21 mouse cellular contexts compared by ENCODE assay signal in genomic region chr10:31212778-31213454, GRCm38 (mm10).
A peak's percentile ranks its signal among the peaks of the same experiment; 100 is the strongest.
DNase-seq lines count a peak whose midpoint lies in the region; ATAC-seq and TF ChIP-seq lines count a peak whose summit lies in the region.
"Had no signal": no experiment of that assay in that cellular context is flagged by ENCODE, and none has a peak within 500 bp of the region (broad histone marks: within the 10 kb centered on the region; RNA-seq: fewer than 3 reads in every experiment).

No protein-coding gene starts in this region.

- no peak overlapping the region for H3K27ac ChIP-seq in kidney, embryonic 14.5 days (ENCODE audit: low read depth, low read length)
- no peak overlapping the region for H3K27ac ChIP-seq in kidney, adult 2 months (ENCODE audit: insufficient read depth, low read depth, low read length)
- no peak overlapping the region for H3K27ac ChIP-seq in kidney, embryonic 15.5 days
- no peak overlapping the region for H3K27ac ChIP-seq in kidney, postnatal 0 days

- peak; percentile 69 for ATAC-seq in kidney, embryonic 14.5 days (ENCODE audit: low FRiP score, low TSS enrichment)
- ATAC-seq in kidney, embryonic 15.5 days (replicated peaks; ENCODE audit: low FRiP score): peak; percentile 78
- ATAC-seq in kidney, postnatal 0 days (replicated peaks; ENCODE audit: low FRiP score, low read depth): no peak
- ATAC-seq: activated CD4-positive, CD25-positive, alpha-beta regulatory T cell, adult 4 months; CD4-positive, CD25-positive, alpha-beta regulatory T cell, adult 4 months; Patski had no signal

- TF ChIP-seq POLR2A in kidney, adult 2 months (IDR thresholded peaks at IDR 0.05; ENCODE audit: low read depth, low read length): no peak

- H3K36me3 ChIP-seq in kidney, embryonic 14.5 days (ENCODE audit: control insufficient read depth, insufficient read depth, low read length): no peaks in the 10 kb centered on the region
- no peaks in the 10 kb centered on the region for H3K36me3 ChIP-seq in kidney, adult 2 months (ENCODE audit: control insufficient read depth, insufficient read depth, low read length)
- no peaks in the 10 kb centered on the region for H3K36me3 ChIP-seq in kidney, embryonic 15.5 days
- H3K36me3 ChIP-seq in kidney, postnatal 0 days (ENCODE audit: insufficient read depth, low read length): no peaks in the 10 kb centered on the region
- H3K36me3 ChIP-seq: G1E had no signal

- no peaks in the 10 kb centered on the region for H3K9me3 ChIP-seq in kidney, embryonic 14.5 days (ENCODE audit: control insufficient read depth, low read length)
- no peaks in the 10 kb centered on the region for H3K9me3 ChIP-seq in kidney, embryonic 15.5 days (replicated peaks)
- H3K9me3 ChIP-seq in kidney, postnatal 0 days (replicated peaks; ENCODE audit: low read length): no peaks in the 10 kb centered on the region
- H3K9me3 ChIP-seq: G1E had no signal

- H3K4me3 ChIP-seq in kidney, embryonic 14.5 days (ENCODE audit: low read length): no peak overlapping the region
- no peak overlapping the region for H3K4me3 ChIP-seq in kidney, adult 2 months (ENCODE audit: insufficient read depth, low read depth, low read length)
- H3K4me3 ChIP-seq in kidney, embryonic 15.5 days (replicated peaks): no peak overlapping the region
- H3K4me3 ChIP-seq in kidney, postnatal 0 days (replicated peaks; ENCODE audit: low read depth, low read length): no peak overlapping the region

- H3K4me1 ChIP-seq in kidney, embryonic 14.5 days (ENCODE audit: control insufficient read depth, insufficient read depth, low read length): no peaks in the 10 kb centered on the region
- no peaks in the 10 kb centered on the region for H3K4me1 ChIP-seq in kidney, adult 2 months (ENCODE audit: control insufficient read depth, insufficient read depth, low read length)
- no peaks in the 10 kb centered on the region for H3K4me1 ChIP-seq in kidney, embryonic 15.5 days
- no peaks in the 10 kb centered on the region for H3K4me1 ChIP-seq in kidney, postnatal 0 days (replicated peaks; ENCODE audit: insufficient read depth, low read length)

- H3K27me3 ChIP-seq in kidney, embryonic 14.5 days (ENCODE audit: control insufficient read depth, insufficient read depth, low read length): no peaks in the 10 kb centered on the region
- H3K27me3 ChIP-seq in kidney, adult 2 months (replicated peaks; ENCODE audit: control insufficient read depth, insufficient read depth, low read length): no peaks in the 10 kb centered on the region
- no peaks in the 10 kb centered on the region for H3K27me3 ChIP-seq in kidney, embryonic 15.5 days
- H3K27me3 ChIP-seq in kidney, postnatal 0 days (ENCODE audit: insufficient read depth, low read length): no peaks in the 10 kb centered on the region
- H3K27me3 ChIP-seq: CH12.LX had no signal

- H3K9ac ChIP-seq in kidney, embryonic 14.5 days (ENCODE audit: low read depth, low read length): no peak overlapping the region
- H3K9ac ChIP-seq in kidney, embryonic 15.5 days: no peak overlapping the region
- no peak overlapping the region for H3K9ac ChIP-seq in kidney, postnatal 0 days (ENCODE audit: low read depth, low read length)

- no peak for DNase-seq in kidney, adult 2 months
- DNase-seq in kidney, postnatal 4 days: no peak
- peak; percentile 40 for DNase-seq in kidney, postnatal 0 days (ENCODE audit: low spot score)
- DNase-seq in kidney, adult 11 months: no peak
- DNase-seq: adrenal gland, adult 2 months; adrenal gland, adult 8-10 months; adrenal gland, postnatal 10 days; adrenal gland, postnatal 14 days; adrenal gland, postnatal 25 days; adrenal gland, postnatal 36 days; B cell, adult 2 months; cerebellum, adult 11 months; cerebellum, adult 11-12 months; cerebellum, adult 18-20 months had no signal

- 19% methylated on average over 2 of the region's 2 CpGs for WGBS in kidney, embryonic 14.5 days
- WGBS in kidney, adult 2 months: 36% methylated on average over 2 of the region's 2 CpGs
- 18% methylated on average over 2 of the region's 2 CpGs for WGBS in kidney, embryonic 15.5 days
- 14% methylated on average over 2 of the region's 2 CpGs for WGBS in kidney, postnatal 0 days

- no peak for TF ChIP-seq CTCF in kidney, adult 2 months (conservative IDR thresholded peaks at IDR 0.05; ENCODE audit: insufficient read depth, insufficient read length, low read depth, low read length)
- TF ChIP-seq CTCF in kidney, postnatal 0 days (IDR thresholded peaks at IDR 0.05; ENCODE audit: low read depth): no peak

- H3K4me2 ChIP-seq in kidney, embryonic 14.5 days (replicated peaks; ENCODE audit: low read depth, low read length): no peak overlapping the region
- H3K4me2 ChIP-seq in kidney, embryonic 15.5 days: no peak overlapping the region
- H3K4me2 ChIP-seq in kidney, postnatal 0 days (ENCODE audit: low read length): no peak overlapping the region
